Mouse (Mus musculus) neutrophil, adult 5-6 weeks (primary cell): ENCODE results near the gene Insig2. TPM values are rescaled to one million over a fixed set of nuclear protein-coding genes. Genes with fewer than 3 reads are reported as not detected.

Experiments
- total RNA-seq: library from RNA; stranded (forward); fragments of 200-1000 nt; gene quantifications from 2 replicates; pipeline ENCODE4 v1.2.3, GENCODE M21; 2017

Insig2 gene
- total RNA-seq, 1 experiment from 2014 or later, result 22.2 TPM

Other genes with a start within 250 kb of the Insig2 start
- 37.7 and 43.4 TPM in 2 replicates for gene Ccdc93, start 98.5 kb upstream of the Insig2 start, total RNA-seq
- not detected in 2 replicates for gene Htr5b, start 195.9 kb upstream of the Insig2 start, total RNA-seq
- gene Ddx18, start 235.4 kb upstream of the Insig2 start, total RNA-seq, result 31.9 and 45.5 TPM in 2 replicates